Mouse (Mus musculus): Measurements from ENCODE around the gene Stat6. TPM values are rescaled to one million over a fixed set of nuclear protein-coding genes. Genes with fewer than 3 reads are reported as not detected.
A peak's percentile ranks its signal among the peaks of the same experiment; 100 is the strongest.
"Not testable (repeated sequence)": the region's sequence is repeated elsewhere in the genome, so short reads cannot be mapped to it uniquely, and the experiment has no call there.

Stat6 gene
- polyA plus RNA-seq, 2 experiments from 2014 or later: 119 to 157 TPM

DNA sequence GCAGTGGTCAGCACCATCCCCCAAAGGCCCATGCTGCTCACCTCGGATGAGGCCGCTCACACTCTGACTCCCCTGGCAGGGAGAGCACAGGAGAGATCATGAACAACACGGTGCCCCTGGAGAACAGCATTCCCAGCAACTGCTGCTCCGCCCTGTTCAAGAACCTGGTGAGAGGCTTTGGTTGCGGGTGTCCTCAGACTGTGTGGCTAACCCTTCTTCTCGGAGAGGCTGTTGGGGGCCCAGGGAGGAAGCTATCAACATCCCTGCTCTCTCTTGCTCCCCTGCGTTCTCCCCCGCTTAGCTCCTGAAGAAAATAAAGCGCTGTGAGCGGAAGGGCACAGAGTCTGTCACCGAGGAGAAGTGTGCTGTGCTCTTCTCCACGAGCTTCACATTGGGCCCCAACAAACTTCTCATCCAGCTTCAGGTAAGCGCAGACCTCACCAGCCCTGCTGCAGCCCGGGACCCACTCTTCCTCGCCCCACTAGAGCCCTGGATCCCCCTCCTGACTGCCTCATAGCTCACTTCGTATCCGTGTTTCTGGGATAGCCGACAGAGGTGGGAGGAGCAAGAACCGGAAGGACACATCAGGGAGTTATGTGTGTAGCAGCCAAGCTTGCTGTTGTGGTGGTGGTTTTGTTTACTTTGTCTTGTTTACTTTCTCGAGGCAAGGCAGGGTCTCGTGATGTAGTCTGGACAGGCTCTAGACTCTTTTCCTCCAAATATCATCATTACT lies 10.3 kb downstream of the Stat6 start:
- no peak for ATAC-seq

DNA sequence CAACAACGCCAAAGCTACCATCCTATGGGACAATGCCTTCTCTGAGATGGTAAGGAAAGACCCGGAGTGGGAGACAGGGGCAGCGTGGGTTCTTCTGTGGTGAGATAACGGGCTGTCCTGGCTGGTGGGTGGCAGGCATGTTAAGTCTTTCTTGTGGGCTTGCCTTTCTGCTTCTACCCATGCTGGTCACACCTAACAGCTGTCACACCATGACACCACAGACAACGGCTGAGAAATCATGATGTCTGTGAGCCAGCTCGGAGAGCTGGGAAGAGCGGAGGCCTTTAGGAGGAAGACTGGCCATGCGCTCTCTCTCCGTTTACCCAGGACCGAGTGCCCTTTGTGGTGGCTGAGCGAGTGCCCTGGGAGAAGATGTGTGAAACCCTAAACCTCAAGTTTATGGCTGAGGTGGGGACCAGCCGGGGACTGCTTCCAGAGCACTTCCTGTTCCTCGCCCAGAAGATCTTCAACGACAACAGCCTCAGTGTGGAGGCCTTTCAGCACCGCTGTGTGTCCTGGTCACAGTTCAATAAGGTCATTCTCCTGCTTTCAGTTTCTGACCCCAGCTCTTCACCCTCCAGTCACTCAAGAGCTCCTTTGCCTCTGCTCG lies 12.3 kb downstream of the Stat6 start:
- ATAC-seq: peak; percentile 25

DNA sequence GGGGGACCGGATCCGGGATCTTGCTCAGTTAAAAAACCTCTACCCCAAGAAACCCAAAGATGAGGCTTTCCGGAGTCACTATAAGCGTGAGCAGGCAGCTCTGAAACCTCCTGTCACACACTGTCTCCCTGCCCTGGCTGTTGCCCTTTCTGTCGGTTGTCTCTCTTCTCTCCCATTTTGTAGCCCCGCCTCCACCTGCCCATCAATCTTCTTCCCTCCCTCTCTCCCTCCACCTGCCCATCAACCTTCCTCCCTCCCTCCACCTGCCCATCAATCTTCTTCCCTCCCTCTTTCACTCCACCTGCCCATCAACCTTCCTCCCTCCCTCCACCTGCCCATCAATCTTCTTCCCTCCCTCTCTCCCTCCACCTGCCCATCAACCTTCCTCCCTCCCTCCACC lies 14.8 kb downstream of the Stat6 start:
- not testable (repeated sequence) for ATAC-seq

DNA sequence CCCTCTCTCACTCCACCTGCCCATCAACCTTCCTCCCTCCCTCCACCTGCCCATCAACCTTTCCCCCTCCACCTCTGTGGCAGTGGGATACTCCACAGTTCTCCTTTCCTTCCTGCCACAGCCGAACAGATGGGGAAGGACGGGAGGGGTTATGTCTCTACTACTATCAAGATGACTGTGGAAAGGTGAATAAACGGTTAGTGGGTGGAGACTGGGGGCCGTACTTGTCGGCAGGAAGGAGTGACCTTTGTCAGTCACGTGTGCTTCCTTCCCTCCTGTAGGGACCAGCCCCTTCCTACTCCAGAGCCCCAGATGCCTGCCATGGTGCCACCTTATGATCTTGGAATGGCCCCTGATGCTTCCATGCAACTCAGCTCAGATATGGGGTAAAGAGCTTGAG lies 15.3 kb downstream of the Stat6 start:
- ATAC-seq: peak; percentile 14

DNA sequence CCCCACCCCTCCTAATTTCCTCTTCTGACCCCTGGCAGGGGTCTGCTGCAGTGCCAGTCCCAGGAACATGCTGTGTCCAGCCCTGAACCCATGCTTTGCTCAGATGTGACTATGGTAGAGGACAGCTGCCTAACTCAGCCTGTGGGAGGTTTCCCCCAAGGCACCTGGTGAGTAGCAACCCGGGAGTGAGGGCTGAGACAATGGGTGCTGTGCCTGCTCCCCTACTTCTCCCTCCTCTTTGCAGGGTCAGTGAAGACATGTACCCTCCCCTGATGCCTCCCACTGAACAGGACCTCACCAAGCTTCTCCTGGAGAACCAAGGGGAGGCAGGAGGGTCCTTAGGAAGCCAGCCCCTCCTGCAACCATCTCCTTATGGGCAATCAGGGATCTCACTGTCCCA lies 16.8 kb downstream of the Stat6 start:
- no peak for ATAC-seq

DNA sequence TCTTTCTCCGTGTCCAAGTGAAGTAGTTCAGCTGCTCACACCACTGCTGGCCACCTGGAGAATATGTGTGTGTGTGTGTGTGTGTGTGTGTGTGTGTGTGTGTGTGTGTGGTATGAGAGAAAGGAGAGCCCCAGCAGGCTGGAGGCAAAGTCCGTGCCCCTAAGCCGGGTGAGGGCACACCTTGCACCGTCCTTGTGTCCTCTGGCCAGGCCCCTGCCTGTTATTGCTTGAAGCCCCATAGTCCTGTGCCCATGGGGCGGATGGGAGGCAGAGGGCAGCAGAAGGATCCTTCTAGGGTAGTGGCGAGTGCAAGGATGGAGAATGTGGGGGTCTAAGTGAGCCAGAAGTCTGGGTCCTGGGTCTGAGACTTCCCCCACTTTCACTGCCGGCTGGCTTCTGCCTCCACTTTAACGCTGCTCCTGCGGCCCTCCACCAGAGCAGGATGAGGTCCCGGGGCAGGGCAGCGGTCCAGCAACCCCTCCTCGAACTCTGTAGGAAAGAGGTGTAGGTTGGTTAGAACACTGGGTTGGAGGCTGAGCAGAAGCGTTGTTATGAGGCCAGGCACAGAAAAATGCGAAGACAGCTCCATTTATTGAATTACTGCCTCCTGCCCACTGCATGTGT lies 18.6 kb downstream of the Stat6 start:
- no peak for ATAC-seq

DNA sequence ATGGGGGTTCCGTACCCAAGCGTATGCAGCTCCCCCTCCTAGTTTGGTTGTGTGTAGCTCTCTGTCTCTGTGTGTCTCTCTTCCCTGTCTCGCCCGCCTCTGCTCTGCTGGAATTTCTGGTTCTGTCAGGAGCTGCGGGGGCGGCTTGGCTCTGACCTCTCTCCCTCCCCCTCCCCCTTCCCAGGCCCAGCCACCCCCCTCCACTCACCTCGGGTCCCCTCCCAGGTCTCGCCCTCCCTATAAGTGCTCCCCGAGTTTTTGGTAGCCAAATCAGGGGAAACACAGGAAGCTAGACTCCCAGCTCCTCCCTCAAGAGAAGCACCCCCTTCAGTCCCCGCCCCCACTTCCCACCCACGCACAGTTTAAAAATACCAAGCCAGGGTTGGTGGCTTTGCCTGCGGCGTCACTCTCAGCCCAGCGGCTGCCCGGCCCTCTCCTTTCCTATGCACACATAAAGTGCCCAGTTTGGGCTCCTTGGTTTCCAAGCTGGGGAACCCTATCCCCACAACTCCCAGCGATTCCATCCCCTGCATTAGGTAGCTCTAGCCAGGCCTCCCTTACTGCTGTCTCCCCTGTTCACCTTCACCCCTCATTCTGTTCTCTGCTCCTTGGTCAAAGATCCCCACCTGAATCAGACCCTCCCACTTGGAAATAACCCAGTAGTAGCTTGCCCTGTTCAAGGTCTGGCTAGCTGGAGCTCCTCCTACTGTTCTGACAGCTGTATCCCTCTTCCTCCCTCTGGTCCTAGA lies 19.3 kb downstream of the Stat6 start:
- ATAC-seq: peak; percentile 57

DNA sequence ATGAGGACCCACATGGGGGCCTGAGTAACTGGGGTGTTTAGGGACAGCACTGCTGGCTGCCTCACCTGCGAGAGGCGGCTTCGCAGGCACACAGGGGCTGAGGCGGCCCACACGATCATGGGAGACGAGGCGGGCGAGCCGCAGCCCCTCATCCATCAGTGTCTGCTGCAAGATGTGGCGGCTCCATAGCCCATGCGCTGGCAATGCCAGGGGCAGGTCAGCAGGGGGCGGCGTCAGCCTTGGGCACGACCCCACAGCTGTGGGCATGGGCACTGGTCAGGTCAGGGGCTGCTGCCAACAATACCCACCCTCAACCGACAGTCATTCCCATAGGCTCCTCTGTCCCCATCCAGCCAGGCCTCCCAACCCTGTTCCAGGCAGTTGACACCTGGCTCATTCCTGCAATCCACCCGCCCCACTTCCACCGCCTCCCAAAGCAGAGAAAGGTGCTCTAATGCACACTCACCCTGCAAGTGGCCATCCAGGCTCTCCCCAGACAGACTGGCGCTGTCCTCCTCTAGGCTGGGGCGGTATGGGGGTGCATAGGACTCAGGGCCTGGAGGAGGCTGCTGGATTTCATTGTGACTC lies 20.0 kb downstream of the Stat6 start:
- ATAC-seq: no peak

DNA sequence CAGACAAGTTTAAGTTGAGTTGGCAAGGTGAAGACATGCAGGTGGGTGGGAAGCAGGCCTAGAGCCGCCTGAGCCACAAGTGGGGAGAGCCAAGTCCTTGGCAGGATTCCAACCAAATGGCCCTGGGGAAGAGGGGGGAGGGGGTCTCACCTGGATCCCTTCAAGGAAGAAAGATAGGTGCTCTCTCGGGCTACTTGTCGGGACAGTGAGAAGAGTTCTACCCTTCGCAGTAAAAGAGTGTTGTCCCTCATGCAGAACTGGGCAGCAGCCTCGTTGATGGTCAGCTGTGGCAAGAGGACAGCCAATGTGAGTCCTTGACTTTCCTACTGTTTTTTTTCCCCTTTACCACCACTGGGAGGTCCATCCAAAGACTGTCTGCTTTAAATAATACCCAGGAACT lies 20.8 kb downstream of the Stat6 start:
- ATAC-seq: no peak

DNA sequence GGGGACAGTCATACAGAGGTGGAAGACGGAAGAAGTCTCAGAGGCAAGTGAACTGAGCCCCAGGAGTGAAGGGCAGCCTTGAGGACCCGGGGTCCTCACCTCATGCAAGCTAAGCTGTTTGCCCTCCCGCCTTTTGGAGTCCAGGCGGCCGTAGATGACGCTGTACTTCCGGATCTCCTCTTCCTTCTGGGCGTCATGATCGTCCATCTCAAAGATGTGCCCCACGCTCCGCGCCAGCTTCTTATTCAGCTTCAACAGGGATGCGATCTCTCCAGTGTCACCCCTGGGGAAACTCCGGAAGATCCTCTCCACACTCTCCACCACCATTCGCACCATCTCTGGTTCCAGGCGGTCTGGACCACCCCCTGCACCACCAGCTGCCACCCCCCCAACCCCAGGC lies 21.4 kb downstream of the Stat6 start:
- ATAC-seq: no peak

DNA sequence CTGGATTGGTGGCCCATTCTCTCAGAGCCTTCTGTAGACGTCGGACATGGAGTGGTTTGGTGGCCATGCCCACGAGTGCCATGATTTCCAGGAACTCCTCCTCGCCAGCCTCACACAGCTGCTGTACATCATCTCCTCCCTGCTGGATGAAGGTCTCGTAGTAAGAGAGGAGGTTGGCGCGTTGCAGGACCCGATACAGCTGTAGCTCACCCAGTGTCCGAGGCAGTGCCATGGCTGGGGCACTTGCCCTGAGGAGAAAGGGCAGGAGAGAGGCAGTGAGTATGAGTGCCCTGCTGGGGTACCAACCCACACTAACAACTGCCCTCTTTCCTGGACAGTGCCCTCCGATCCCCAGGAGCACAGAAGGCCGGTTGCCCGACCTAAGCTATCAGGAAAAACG lies 22.1 kb downstream of the Stat6 start:
- no peak for ATAC-seq

DNA sequence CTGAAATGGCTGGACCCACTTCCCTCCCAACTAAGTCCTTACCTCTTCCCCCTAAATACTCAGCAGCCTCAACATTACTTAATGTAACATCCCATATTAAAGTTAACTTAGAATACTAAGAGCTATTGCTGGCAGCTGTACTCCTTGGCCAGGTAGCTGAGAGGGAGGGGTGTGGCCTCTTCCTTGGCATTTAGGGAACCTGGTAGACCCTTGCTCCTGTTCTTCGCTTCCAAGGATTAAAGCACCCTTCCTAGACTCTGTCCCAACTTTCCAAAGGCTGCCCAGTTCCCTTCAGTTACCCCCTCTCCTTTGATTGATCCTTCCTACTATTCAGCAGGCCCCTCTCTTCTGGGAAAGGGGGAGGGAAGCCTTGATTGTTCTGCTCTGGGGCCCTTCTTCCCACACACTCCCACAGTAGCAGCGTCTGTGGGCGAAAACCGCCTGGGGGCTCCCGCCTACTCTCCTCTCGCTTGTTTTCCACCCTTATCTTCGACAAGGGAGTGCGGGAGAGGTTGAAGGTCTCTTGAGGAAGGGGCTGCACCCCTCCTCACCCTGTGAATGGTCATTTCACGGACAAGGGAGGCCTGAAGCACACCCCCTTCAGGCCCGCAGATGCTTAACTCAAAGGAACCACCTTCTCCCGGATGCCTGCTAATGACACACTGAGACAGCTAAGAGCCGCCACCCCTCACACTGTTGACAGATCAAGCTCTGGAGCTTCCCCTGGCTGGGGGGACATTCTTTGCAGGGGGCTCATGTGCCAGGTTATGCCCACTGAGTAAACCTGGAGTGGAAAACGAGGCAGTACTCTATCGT lies 22.8 kb downstream of the Stat6 start:
- no peak for ATAC-seq

DNA sequence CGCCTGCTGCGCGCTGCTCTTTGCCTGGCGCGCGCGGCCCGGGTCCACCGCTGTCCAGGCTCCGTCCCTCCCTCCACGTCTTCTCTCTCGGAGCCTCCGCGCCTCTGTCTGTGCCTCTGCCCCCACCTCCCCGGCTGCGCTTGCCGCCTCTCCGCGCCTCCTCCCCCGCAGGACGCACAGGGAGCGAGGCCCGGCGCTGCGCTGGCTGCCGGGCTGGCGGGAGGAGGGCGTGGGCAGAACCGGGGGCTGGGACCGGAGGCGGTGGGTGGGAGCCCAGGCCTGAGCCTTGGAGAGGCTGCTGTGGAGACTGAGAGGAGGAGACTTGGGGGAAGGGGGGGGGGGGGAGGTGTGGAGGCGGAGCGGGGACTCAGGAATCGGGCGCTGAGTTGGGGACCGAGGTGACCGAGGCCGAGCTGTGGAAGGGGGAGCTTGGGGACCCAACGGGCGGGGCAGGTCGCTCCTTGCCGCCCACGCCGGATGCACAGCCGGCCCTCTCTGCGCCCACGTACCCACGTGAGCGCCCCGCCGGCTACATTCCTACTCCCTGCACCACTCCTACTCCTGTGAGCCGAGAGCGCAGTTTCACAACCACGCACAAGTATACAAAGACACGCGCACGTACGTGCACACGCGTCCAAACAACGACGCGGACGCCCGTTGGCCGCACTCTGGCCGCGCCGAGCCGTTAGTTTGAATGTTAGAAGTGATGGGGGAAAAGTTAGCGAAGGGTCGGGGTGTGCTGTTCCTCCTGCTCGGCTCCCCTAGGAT lies 23.9 kb downstream of the Stat6 start, which contains the start of gene Nemp1:
Gene Nemp1 (plus strand): TSS at position 401 of the 768 bp plus-strand sequence.
- ATAC-seq: peak; percentile 16

DNA sequence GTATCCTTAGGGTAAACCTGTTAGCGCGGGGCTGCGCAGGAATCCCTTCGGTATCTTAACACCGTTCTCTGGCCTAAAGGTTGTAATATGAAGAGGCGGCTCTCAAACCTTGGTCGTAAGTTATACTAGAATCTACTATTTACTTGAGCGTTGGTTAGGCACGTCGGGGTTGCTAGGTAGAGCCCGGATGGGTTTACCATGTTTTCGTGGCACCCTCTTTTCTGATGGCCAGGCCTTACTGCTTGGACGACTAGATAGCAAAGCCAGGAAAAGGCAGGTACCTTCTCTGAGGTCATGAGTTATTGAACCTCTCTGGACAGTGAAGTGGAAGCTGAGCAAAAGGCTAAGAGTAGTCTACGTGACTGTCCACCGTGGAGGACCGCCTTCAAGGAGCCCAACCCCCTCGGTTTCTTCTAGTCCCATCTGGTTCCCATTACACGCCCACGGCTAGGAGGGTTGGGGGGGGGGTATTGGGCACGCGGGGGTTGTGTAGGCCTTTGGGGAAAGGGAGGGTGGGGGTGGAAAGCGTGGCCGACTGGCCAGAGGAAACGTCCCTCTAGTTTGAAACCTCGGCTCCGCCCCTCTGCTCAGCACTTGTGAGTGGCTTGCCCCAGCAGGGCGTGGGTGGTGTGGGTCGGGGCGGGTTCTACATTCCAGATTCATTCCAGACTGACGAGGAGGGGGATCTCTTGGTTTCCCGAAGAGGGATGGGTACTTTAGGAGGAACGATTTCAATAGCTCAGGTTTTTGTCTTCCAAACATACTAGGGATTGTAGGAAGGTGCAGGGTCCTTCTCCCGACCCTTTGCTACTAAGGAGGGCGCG lies 24.7 kb downstream of the Stat6 start:
- peak; percentile 37 for ATAC-seq

DNA sequence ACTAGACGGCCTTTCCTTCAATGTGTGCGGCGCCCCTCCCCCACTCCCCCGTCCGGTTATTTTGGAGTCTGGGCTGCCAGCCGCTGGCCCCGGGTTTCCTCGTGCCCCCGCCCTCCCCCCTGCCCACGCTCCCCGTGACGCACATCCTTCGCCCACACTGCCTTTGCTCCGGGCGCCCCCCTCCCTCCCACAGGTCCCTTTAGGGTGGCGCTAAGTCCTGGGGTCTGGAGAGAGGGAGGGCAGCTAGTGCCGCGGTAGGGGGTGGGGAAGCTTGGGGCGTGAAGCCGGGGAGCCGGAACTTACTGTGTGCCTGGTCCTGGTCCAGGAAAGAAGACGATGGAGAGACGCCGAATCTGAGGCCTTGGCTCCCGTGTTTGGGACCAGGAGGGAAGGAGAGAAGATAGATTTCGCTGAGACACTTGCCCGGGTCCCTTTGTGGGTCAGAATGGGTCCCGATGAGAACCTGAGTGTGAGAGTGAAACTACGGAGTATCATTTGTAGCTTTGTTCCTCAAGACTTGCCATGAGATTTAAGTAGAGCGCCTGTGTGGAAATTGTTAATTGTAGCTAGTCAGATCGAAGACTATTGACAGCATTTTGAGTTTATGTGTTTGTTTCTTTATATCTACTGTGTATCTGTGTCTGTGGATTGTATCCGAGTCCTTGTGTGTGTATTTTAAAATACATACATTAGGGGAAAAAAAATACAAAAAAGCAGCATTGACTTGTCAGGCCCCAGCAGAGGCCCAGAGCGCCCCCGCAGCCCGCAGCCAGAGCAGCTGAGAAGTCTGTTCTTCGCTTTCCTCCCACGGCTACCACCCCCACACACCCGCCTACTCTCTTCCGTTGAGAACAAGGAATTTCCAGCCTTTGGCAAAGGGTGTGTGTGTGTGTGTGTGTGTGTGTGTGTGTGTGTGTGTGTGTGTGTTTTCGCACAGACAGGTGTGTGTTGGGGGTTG lies 25.6 kb downstream of the Stat6 start, which contains the start of gene Nab2:
Gene Nab2 (minus strand): TSS at position 476 of the 958 bp plus-strand sequence.
- ATAC-seq: peak; percentile 55

DNA sequence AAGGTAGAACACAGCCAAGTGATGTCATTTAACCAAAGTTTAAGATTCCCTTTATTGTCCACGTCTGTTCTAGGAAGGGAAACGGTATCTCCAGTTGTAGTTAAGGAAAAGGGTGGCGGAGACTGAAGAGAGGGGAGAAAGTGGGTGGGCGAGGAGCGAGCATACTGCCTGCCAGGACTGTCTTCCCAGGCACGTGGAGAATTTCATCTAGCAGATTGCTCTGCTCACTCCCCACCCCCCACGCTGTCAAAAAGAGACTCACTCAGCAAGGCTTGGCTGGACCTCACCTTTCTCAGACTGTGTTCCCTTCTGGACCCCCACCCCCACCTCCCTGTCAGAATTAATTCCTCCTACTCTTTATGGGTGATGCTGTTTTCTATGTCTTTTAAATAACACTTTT lies 26.4 kb downstream of the Stat6 start:
- no peak for ATAC-seq

DNA sequence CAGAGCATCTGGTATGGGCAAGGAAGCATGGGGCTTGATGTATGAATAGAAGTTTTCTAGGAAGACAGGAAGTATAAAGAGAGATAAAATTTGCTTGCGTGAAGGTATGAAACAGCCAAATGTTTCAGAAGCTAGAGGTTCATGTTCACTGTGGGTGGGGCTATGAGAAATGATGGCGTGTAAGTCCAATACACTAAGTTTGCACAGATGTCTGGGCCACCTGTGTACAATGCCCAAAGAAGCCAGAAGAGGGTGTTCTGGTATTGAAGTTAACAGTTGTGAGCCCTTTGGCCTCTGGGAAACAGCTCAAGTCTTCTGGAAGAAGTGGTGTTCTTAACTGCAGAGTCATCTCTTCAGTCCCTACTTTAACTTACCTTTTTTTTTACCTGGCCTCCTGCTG lies 27.4 kb downstream of the Stat6 start:
- no peak for ATAC-seq

DNA sequence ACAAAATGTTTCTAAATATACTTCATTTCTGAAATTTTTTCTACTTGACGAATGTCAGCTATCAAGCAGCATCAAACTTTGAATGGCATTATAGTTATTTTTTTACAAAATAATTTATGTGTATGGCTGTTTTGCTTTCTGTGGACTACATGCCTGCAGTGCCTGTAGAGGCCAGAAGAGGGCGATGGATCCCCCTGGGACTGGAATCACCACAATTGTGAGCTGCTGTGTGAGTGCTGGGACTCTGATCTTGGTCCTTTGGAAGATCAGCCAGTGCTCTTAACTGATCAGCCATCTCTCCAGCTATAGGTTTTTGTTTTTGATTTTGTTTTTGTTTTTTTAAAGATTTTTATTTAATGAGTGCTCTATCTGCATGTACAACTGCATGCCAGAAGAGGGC lies 28.5 kb downstream of the Stat6 start:
- no peak for ATAC-seq
